Mouse (Mus musculus) hindbrain, embryonic 14.5 days (tissue): ENCODE results near the gene Ripply3. TPM values are rescaled to one million over a fixed set of nuclear protein-coding genes. Genes with fewer than 3 reads are reported as not detected.

Experiments used
- ATAC-seq: fragments of 200-750 bp; cut with Nextera tagmentation; 2 replicates; pipeline ENCODE4 v1.8.0; 2017; ENCODE audit warnings: moderate number of reproducible peaks, mild to moderate bottlenecking, moderate TSS enrichment, moderate library complexity; ENCODE audit not compliant: low FRiP score
- DNase-seq: peaks from one replicate; pipeline ENCODE4 v3.0.0-alpha.2; 2015; ENCODE audit warnings: low spot score
- H3K27ac ChIP-seq: fragments of 300-500 bp; sonication (generic); 2 replicates; pipeline ENCODE4 v1.5.1; 2014; ENCODE audit warnings: mild to moderate bottlenecking, moderate library complexity
- H3K27me3 ChIP-seq: fragments of 300-500 bp; sonication (generic); 2 replicates; pipeline ENCODE4 v1.6.1; 2014; ENCODE audit warnings: mild to moderate bottlenecking, low read length, mixed read lengths; ENCODE audit not compliant: control insufficient read depth, insufficient read depth
- H3K36me3 ChIP-seq: fragments of 300-500 bp; sonication (generic); replicated peaks from 2 replicates; pipeline ENCODE4 v1.6.1; 2014; ENCODE audit not compliant: control insufficient read depth, insufficient read depth
- H3K4me1 ChIP-seq: fragments of 300-500 bp; sonication (generic); replicated peaks from 2 replicates; pipeline ENCODE4 v1.6.1; 2014; ENCODE audit warnings: antibody characterized with exemption, low read length, mixed read lengths; ENCODE audit not compliant: control insufficient read depth, insufficient read depth
- H3K4me2 ChIP-seq: fragments of 300-500 bp; sonication (generic); replicated peaks from 2 replicates; pipeline ENCODE4 v1.6.1; 2014; ENCODE audit warnings: mild to moderate bottlenecking, moderate library complexity
- H3K4me3 ChIP-seq: fragments of 300-500 bp; sonication (generic); replicated peaks from 2 replicates; pipeline ENCODE4 v1.5.1; 2014; ENCODE audit warnings: mild to moderate bottlenecking, low read length
- H3K9ac ChIP-seq: fragments of 300-500 bp; sonication (generic); 2 replicates; pipeline ENCODE4 v1.6.1; 2014
- H3K9me3 ChIP-seq: fragments of 300-500 bp; sonication (generic); 2 replicates; pipeline ENCODE4 v1.6.1; 2016; ENCODE audit warnings: low read length; ENCODE audit not compliant: control insufficient read depth
- WGBS: fragments of 180-500 bp; shearing (Covaris S2); extraction: QIAGEN DNeasy Blood & Tissue Kit; methylation state at CpG from one replicate; pipeline ENCODE4 v1.1.7; 2014; 5-methylcytosine and 5-hydroxymethylcytosine counted together
- polyA plus RNA-seq: library from polyadenylated mRNA; unstranded; fragments of >200 nt; fragmentation: Nextera tagmentation; extraction: Ambion mirVana; gene quantifications from 2 replicates; pipeline ENCODE4 v1.2.1, GENCODE M21; 2014

The Ripply3 gene
- polyA plus RNA-seq, 1 experiment from 2014 or later: 1.3 TPM

DNA sequence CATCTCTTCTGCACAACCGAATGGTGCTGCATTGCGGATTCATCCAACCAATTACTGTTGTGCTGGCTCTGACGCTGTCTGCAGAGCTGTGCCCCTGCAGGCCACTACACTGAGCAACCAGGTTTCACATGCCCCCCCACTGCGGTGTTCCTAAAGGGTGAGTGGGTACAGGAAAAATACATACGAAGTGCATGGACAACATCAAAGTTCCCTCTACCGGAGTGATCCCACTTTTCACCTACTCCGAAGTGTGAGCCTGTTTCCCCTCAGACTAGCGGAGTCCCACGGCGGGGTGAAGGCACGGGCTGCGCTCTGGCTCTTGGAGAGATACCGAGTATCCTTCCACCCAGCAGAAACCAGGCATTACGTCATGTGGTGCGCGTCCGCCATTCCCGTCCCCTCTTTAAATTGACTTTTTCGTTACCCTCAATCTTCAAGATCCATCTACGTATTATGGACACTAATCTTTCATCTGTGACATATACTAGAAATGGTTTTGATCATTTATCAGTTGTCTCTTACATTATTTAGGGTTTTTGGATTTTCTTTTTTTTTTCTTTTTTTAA is 15.5 kb upstream of the Ripply3 start:
- DNase-seq: peak; percentile 90
- Histone ChIP-seq H3K4me3 (peak overlapping the region; percentile 50), H3K4me2 (peak overlapping the region; percentile 51), H3K36me3 (no peaks in the 10 kb centered on the region), H3K27me3 (no peaks in the 10 kb centered on the region), H3K9ac (peak overlapping the region; percentile 74), H3K9me3 (no peaks in the 10 kb centered on the region), H3K4me1 (peaks cover 16% of the 10 kb centered on the region), H3K27ac (peak overlapping the region; percentile 98)
- WGBS: under 1% methylated on average over 20 of the region's 20 CpGs
- ATAC-seq: peak; percentile 89

DNA sequence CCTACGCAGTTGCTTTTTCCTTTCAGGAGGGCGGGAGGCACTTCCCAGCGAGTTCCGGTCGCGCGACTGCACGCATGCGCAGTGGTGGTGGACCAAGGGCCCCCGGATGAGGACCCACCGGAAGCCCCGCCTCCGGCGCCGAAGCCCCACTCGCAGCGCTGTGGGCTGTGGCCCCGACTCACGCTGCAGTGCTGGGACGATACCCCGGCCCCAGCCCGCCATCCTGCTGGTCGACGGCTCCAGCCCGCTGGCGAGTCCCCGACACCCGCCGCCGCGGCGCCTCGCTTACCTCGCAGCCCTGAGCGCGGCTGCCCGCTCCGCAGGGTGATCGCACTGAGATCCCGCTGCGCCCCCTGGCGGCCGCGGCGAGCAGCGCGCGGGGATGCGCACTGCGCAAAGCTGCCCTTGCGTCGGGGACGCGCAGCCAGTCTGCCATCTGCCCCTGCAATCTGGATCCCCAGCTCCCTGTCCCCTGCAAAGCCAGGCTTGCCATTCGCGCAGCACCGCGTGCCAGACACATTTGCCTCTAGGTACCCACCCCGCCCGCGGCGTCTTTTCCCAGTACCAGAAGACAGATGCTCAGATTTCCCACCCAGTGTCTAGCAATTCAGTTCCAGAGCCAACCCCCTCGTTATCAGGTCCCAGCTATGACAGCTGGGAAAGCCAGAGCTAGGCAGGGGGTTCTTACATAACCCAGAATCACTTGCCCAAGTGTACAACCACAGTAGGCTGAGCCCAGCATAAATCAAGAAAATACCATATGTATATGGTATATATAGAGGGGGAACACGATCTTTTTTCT is 14.8 kb upstream of the Ripply3 start, which contains the start of gene Hlcs:
Hlcs (minus strand) TSS at position 343 of the 802 bp plus-strand sequence.
- peaks cover 13% of the 10 kb centered on the region for H3K4me1 ChIP-seq
- H3K27me3 ChIP-seq: no peaks in the 10 kb centered on the region
- peak within 1 kb of the TSS; percentile 51 for H3K4me2 ChIP-seq
- WGBS: under 1% methylated on average over 64 of the region's 64 CpGs
- peak; percentile 99 for DNase-seq
- peak; percentile 91 for ATAC-seq
- no peaks in the 10 kb centered on the region for H3K9me3 ChIP-seq
- peak within 1 kb of the TSS; percentile 74 for H3K9ac ChIP-seq
- peak within 1 kb of the TSS; percentile 98 for H3K27ac ChIP-seq
- peak within 1 kb of the TSS; percentile 50 for H3K4me3 ChIP-seq
- H3K36me3 ChIP-seq: no peaks in the 10 kb centered on the region

- no peak for ATAC-seq
- H3K36me3 ChIP-seq: no peaks in the 10 kb centered on the region
- H3K4me1 ChIP-seq: peaks cover 13% of the 10 kb centered on the region
- no peak for DNase-seq
- no peaks in the 10 kb centered on the region for H3K9me3 ChIP-seq
- no peak overlapping the region; the same call in 1 of the 2 replicates for H3K27ac ChIP-seq
- WGBS: 92% methylated on average over 5 of the region's 5 CpGs
- H3K4me2 ChIP-seq: no peak overlapping the region; the same call in 1 of the 2 replicates
- H3K9ac ChIP-seq: no peak overlapping the region
- H3K4me3 ChIP-seq: no peak overlapping the region
- no peaks in the 10 kb centered on the region for H3K27me3 ChIP-seq
Observed at GRCm38 (mm10) chr16:94314626-94315025, 13.6 kb upstream of the Ripply3 start.

- Histone ChIP-seq H3K4me1 (peaks cover 13% of the 10 kb centered on the region), H3K27ac (no peak overlapping the region), H3K9ac (no peak overlapping the region), H3K4me2 (no peak overlapping the region), H3K4me3 (no peak overlapping the region), H3K9me3 (no peaks in the 10 kb centered on the region), H3K27me3 (no peaks in the 10 kb centered on the region), H3K36me3 (no peaks in the 10 kb centered on the region)
- WGBS: 53% methylated on average over 1 of the region's 1 CpGs
- ATAC-seq (no peak), DNase-seq (no peak)
Observed at GRCm38 (mm10) chr16:94315215-94315614, 13.0 kb upstream of the Ripply3 start.

DNA sequence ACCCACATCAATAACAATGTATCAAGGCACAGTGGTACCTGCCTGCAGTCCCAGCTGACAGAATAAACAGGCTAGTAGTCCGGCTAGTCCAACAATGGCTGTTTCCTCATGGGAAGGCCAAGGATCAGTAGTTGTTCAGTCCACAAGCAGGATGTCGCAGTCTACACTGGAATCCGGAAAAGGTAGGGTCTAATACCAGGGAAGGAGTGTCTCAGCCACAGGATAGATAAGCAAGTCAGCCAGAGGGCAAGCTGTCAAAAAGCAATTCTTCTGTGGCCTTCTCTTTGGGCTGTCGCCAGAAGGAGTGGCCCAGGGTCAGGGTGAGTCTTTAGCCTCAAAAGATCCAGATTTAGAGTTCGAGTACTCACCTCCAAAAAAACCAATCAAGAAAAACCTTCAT is 10.5 kb upstream of the Ripply3 start:
- Histone ChIP-seq H3K9me3 (no peaks in the 10 kb centered on the region), H3K9ac (no peak overlapping the region), H3K4me2 (no peak overlapping the region), H3K27ac (no peak overlapping the region), H3K36me3 (no peaks in the 10 kb centered on the region), H3K27me3 (no peaks in the 10 kb centered on the region), H3K4me1 (peaks cover 4% of the 10 kb centered on the region; the same call in 1 of the 2 replicates), H3K4me3 (no peak overlapping the region)
- 77% methylated on average over 5 of the region's 5 CpGs for WGBS
- ATAC-seq (no peak), DNase-seq (no peak)

GRCm38 (mm10) chr16:94320223-94320622 is 8.0 kb upstream of the Ripply3 start:
- WGBS: 88% methylated on average over 5 of the region's 5 CpGs
- Histone ChIP-seq H3K27ac (no peak overlapping the region), H3K4me1 (no peaks in the 10 kb centered on the region), H3K27me3 (peaks cover 3% of the 10 kb centered on the region; the same call in 1 of the 2 replicates), H3K9ac (no peak overlapping the region), H3K36me3 (no peaks in the 10 kb centered on the region), H3K9me3 (no peaks in the 10 kb centered on the region), H3K4me2 (no peak overlapping the region), H3K4me3 (no peak overlapping the region)
- DNase-seq (no peak), ATAC-seq (no peak)

GRCm38 (mm10) chr16:94323681-94324080 is 4.5 kb upstream of the Ripply3 start:
- no peaks in the 10 kb centered on the region for H3K9me3 ChIP-seq
- no peak for DNase-seq
- no peak for ATAC-seq
- no peak overlapping the region for H3K9ac ChIP-seq
- H3K27ac ChIP-seq: no peak overlapping the region
- H3K36me3 ChIP-seq: no peaks in the 10 kb centered on the region
- WGBS: 71% methylated on average over 5 of the region's 5 CpGs
- H3K4me3 ChIP-seq: no peak overlapping the region
- peaks cover 25% of the 10 kb centered on the region for H3K27me3 ChIP-seq
- H3K4me1 ChIP-seq: peaks cover 13% of the 10 kb centered on the region
- H3K4me2 ChIP-seq: no peak overlapping the region

DNA sequence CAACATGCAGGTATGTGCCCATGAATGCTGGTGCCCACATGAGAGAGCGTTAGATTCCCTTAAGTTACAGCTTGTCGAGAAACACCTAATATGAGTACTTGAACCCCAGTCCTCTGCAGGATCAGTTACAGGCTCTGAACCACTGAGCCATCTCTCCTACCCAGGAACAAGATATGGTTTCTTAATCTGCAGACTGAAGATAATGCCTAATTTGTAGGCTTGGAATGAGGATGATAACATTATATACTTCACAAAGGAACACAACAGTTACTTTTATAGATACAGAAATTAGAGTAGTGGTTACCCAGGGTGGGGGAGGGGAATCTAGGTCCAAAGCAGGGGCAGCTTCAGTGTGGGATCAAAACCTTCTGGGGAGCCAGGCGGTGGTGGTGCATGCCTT is 2.2 kb upstream of the Ripply3 start:
- 87% methylated on average over 3 of the region's 3 CpGs for WGBS
- no peak overlapping the region for H3K4me3 ChIP-seq
- H3K27ac ChIP-seq: no peak overlapping the region
- H3K4me1 ChIP-seq: peaks cover 25% of the 10 kb centered on the region
- no peaks in the 10 kb centered on the region for H3K36me3 ChIP-seq
- H3K4me2 ChIP-seq: no peak overlapping the region
- no peak overlapping the region for H3K9ac ChIP-seq
- ATAC-seq (no peak), DNase-seq (no peak)
- H3K27me3 ChIP-seq: peaks cover 30% of the 10 kb centered on the region
- no peaks in the 10 kb centered on the region for H3K9me3 ChIP-seq
